Mouse (Mus musculus): ENCODE data around the gene Ptma. TPM values are rescaled to one million over a fixed set of nuclear protein-coding genes. Genes with fewer than 3 reads are reported as not detected.

The Ptma gene
- total RNA-seq, 1 experiment from 2014 or later: 1,253 TPM

Other genes starting within 250 kb of the Ptma start
- gene B3gnt7, start 223.9 kb upstream of the Ptma start, total RNA-seq (2017): 1.8 and 3.4 TPM in 2 replicates
- 236 and 246 TPM in 2 replicates for gene Ncl, start 167.3 kb upstream of the Ptma start, total RNA-seq (2017)
- not detected in 2 replicates for gene Nmur1, start 100.5 kb upstream of the Ptma start, total RNA-seq (2017)
- not detected in 2 replicates for gene Tex44, start 100.4 kb upstream of the Ptma start, total RNA-seq (2017)
- gene Pde6d, start 55.9 kb downstream of the Ptma start, total RNA-seq (2017): 5.1 and 8.0 TPM in 2 replicates
- 8.6 and 9.9 TPM in 2 replicates for gene Cops7b, start 56.2 kb downstream of the Ptma start, total RNA-seq (2017)
- not detected in 2 replicates for gene Nppc, start 143.8 kb downstream of the Ptma start, total RNA-seq (2017)
- 15.5 and 16.6 TPM in 2 replicates for gene Dis3l2, start 177.1 kb downstream of the Ptma start, total RNA-seq (2017)